Mouse (Mus musculus) heart, adult 2 months (tissue): ENCODE results near the gene Eif4a3.

ENCODE experiments used
- CTCF ChIP-seq: fragments of 200-600 bp; IDR thresholded peaks from 2 replicates; pipeline ENCODE4 v1.8.1; 2022; ENCODE audit warnings: antibody characterized with exemption, mild to moderate bottlenecking, moderate library complexity
- EP300 ChIP-seq: fragments of 200-500 bp; IDR thresholded peaks from 2 replicates; pipeline ENCODE4 v1.6.1; 2011; ENCODE audit warnings: low read depth, low read length, control low read depth; ENCODE audit not compliant: insufficient read depth

- TF ChIP-seq EP300 (no peak), CTCF (no peak)
Observed at GRCm38 (mm10) chr11:119338271-119339059, 38.6 kb upstream of the Eif4a3 start.
